Mouse (Mus musculus) intestine, postnatal 0 days (tissue): ENCODE data around the gene Atxn2. TPM values are rescaled to one million over a fixed set of nuclear protein-coding genes. Genes with fewer than 3 reads are reported as not detected.

ENCODE experiments used
- ATAC-seq: fragments of 200-750 bp; cut with Nextera tagmentation; 2 replicates; pipeline ENCODE4 v1.8.0; 2017; ENCODE audit warnings: mild to moderate bottlenecking, moderate TSS enrichment, moderate library complexity
- H3K27ac ChIP-seq: fragments of 300-500 bp; sonication (generic); 2 replicates; pipeline ENCODE4 v1.5.1; 2014; ENCODE audit warnings: mild to moderate bottlenecking, low read depth, low read length, moderate library complexity
- H3K27me3 ChIP-seq: fragments of 300-500 bp; sonication (generic); replicated peaks from 2 replicates; pipeline ENCODE4 v1.6.1; 2014; ENCODE audit warnings: low read length, mixed read lengths; ENCODE audit not compliant: control insufficient read depth, insufficient read depth
- H3K36me3 ChIP-seq: fragments of 300-500 bp; sonication (generic); 2 replicates; pipeline ENCODE4 v1.6.1; 2014; ENCODE audit warnings: mild to moderate bottlenecking, moderate library complexity; ENCODE audit not compliant: control insufficient read depth, insufficient read depth
- H3K4me1 ChIP-seq: fragments of 300-500 bp; sonication (generic); replicated peaks from 2 replicates; pipeline ENCODE4 v1.6.1; 2014; ENCODE audit warnings: antibody characterized with exemption, low read length, mixed read lengths; ENCODE audit not compliant: control insufficient read depth, insufficient read depth
- H3K4me2 ChIP-seq: fragments of 300-500 bp; sonication (generic); replicated peaks from 2 replicates; pipeline ENCODE4 v1.6.1; 2014; ENCODE audit warnings: low read depth, mild to moderate bottlenecking, moderate library complexity
- H3K4me3 ChIP-seq: fragments of 300-500 bp; sonication (generic); 2 replicates; pipeline ENCODE4 v1.5.1; 2014; ENCODE audit warnings: low read depth, low read length
- H3K9ac ChIP-seq: fragments of 300-500 bp; sonication (generic); 2 replicates; pipeline ENCODE4 v1.6.1; 2014; ENCODE audit warnings: mild to moderate bottlenecking, low read depth, low read length
- H3K9me3 ChIP-seq: fragments of 300-500 bp; sonication (generic); 2 replicates; pipeline ENCODE4 v1.6.1; 2016; ENCODE audit warnings: mixed run types; ENCODE audit not compliant: control insufficient read depth
- CTCF ChIP-seq: sonication (generic); IDR thresholded peaks from 2 replicates; pipeline ENCODE4 v1.5.1; 2016; ENCODE audit warnings: low read depth, mild to moderate bottlenecking, control low read depth, antibody characterized with exemption, moderate library complexity
- WGBS: fragments of 180-500 bp; shearing (Covaris S2); extraction: QIAGEN DNeasy Blood & Tissue Kit; methylation state at CpG from one replicate; pipeline ENCODE4 v1.1.7; 2014; 5-methylcytosine and 5-hydroxymethylcytosine counted together
- polyA plus RNA-seq: library from polyadenylated mRNA; unstranded; fragments of >200 nt; fragmentation: Nextera tagmentation; extraction: Ambion mirVana; gene quantifications from 2 replicates; pipeline ENCODE4 v1.2.1, GENCODE M21; 2015

Gene Atxn2
- 54.3 and 62.6 TPM in 2 replicates for polyA plus RNA-seq

DNA sequence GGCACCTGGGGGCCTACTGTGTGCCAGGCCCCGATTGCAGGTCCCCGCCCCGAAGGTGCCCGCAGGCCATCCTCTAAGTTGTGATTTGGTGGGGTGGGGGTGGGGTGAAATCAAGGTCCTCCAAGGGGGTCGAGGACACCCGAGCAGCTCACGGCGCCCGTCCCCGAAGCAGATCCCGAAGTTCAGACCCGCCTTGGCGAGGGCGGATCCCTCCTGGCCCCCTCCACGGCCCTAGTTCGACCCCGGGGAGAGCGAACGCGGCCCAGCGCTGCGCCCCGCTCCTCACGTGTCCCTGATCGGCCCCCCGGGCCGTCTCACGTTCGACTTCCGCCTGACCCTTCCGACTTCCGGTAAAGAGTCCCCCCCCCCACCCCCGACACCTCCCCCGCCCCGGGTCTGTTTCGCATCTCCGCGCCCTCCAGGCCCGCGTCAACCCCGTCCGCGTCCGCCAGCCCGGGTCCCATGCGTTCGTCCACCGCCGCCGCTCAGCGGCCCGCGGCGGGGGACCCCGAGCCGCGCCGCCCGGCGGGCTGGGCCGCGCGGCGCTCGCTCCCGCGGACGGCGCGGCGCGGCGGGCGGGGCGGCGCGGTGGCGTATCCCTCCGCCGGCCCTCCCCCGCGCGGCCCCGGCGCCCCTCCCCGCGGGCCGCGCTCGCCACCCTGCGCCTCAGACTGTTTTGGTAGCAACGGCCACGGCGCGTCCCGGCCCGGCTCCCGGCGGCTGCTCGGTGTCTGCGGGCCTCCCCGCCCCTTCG lies at the start of gene Atxn2:
Gene Atxn2 (plus strand): TSS at position 164 of the 754 bp plus-strand sequence.
- ATAC-seq = peak; percentile 86
- 1% methylated on average over 66 of the region's 103 CpGs for WGBS
- Histone ChIP-seq H3K27ac (peak within 1 kb of the TSS; percentile 97), H3K4me2 (peak within 1 kb of the TSS; percentile 84), H3K9me3 (no peaks in the 10 kb centered on the region), H3K4me3 (peak within 1 kb of the TSS; percentile 88), H3K9ac (peak within 1 kb of the TSS; percentile 90), H3K36me3 (no peaks in the 10 kb centered on the region; the same call in 1 of the 2 replicates), H3K27me3 (no peaks in the 10 kb centered on the region), H3K4me1 (0 out of 2 replicates have a peak, but pooled peaks cover 7% of the 10 kb centered on the region)
- 0 out of 2 replicates have a peak, but pooled peaks have one; percentile 6 for TF ChIP-seq CTCF

GRCm38 (mm10) chr5:121661494-121661893 lies 49.6 kb upstream of the Atxn2 start:
- Histone ChIP-seq H3K9me3 (no peaks in the 10 kb centered on the region), H3K9ac (peak overlapping the region; percentile 97), H3K4me1 (peaks cover 2% of the 10 kb centered on the region; the same call in 1 of the 2 replicates), H3K36me3 (peaks cover 35% of the 10 kb centered on the region), H3K27ac (no peak overlapping the region), H3K4me3 (peak overlapping the region; percentile 95), H3K27me3 (no peaks in the 10 kb centered on the region), H3K4me2 (peak overlapping the region; percentile 86)
- ATAC-seq = no peak
- 84% methylated on average over 5 of the region's 5 CpGs for WGBS
- no peak for TF ChIP-seq CTCF

GRCm38 (mm10) chr5:121663456-121663855 lies 47.7 kb upstream of the Atxn2 start:
- 79% methylated on average over 8 of the region's 8 CpGs for WGBS
- ATAC-seq = no peak

DNA sequence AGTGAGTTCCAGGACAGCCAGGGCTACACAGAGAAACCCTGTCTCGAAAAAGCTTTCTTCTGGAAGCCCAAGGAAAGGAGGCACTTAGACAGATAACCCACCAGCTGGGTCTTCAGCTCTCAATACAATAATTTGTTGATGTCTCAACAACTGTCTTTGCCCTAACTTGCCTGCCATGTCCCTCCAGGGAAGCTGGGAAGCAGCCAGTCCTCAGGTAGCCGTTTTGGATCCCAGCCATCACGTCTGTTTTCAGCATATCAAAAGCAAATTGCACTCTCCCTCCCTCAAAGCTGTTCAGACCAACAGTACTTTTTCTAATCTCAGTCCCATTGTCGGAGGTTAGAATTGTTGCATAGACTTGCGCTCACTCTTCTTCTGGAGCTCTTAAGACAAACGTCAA lies 47.1 kb upstream of the Atxn2 start:
- no peak overlapping the region for H3K9ac ChIP-seq
- peaks cover 44% of the 10 kb centered on the region for H3K36me3 ChIP-seq
- no peak overlapping the region for H3K4me2 ChIP-seq
- H3K27ac ChIP-seq = no peak overlapping the region
- H3K27me3 ChIP-seq = no peaks in the 10 kb centered on the region
- peaks cover 2% of the 10 kb centered on the region; the same call in 1 of the 2 replicates for H3K4me1 ChIP-seq
- 92% methylated on average over 6 of the region's 6 CpGs for WGBS
- ATAC-seq = no peak
- no peaks in the 10 kb centered on the region for H3K9me3 ChIP-seq
- H3K4me3 ChIP-seq = no peak overlapping the region
- no peak for TF ChIP-seq CTCF

More at GRCm38 (mm10) chr5:121663456-121663855, 47.7 kb upstream of the Atxn2 start:
- H3K9ac ChIP-seq = no peak overlapping the region
- H3K27me3 ChIP-seq = no peaks in the 10 kb centered on the region
- H3K9me3 ChIP-seq = no peaks in the 10 kb centered on the region
- peaks cover 2% of the 10 kb centered on the region; the same call in 1 of the 2 replicates for H3K4me1 ChIP-seq
- H3K4me3 ChIP-seq = no peak overlapping the region
- H3K27ac ChIP-seq = no peak overlapping the region
- H3K4me2 ChIP-seq = no peak overlapping the region
- no peak for TF ChIP-seq CTCF
- H3K36me3 ChIP-seq = peaks cover 44% of the 10 kb centered on the region

- H3K36me3 ChIP-seq = peaks cover 44% of the 10 kb centered on the region
- WGBS = 97% methylated on average over 9 of the region's 9 CpGs
- ATAC-seq = no peak
- H3K4me3 ChIP-seq = no peak overlapping the region
- no peaks in the 10 kb centered on the region for H3K27me3 ChIP-seq
- H3K9ac ChIP-seq = no peak overlapping the region
- H3K9me3 ChIP-seq = no peaks in the 10 kb centered on the region
- TF ChIP-seq CTCF = no peak
- H3K4me2 ChIP-seq = no peak overlapping the region
- no peak overlapping the region for H3K27ac ChIP-seq
- peaks cover 2% of the 10 kb centered on the region; the same call in 1 of the 2 replicates for H3K4me1 ChIP-seq
Measured at GRCm38 (mm10) chr5:121664971-121665370, 46.2 kb upstream of the Atxn2 start.

DNA sequence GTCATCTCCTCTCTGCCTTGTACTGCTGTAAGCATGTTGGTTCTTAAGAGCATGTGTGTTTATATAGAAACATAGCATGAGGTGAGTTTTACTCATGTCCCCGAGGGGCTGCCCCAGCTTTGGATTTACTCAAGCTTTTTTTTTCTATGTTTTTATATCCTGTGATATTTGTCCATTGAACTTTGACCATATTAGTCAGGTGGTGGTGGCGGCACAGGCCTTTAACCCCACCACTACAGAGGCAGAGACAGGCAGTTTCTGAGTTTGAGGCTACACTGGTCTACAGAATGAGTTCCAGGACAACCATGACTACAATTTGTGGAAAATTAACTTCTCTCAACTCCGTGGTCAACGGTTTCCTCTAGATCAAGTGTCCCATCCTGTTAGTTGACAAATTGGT lies 44.1 kb upstream of the Atxn2 start:
- no peak for TF ChIP-seq CTCF
- no peak overlapping the region for H3K4me3 ChIP-seq
- peak overlapping the region; percentile 35; the same call in 1 of the 2 replicates for H3K27ac ChIP-seq
- WGBS = 60% methylated on average over 4 of the region's 4 CpGs
- H3K4me1 ChIP-seq = no peaks in the 10 kb centered on the region
- no peak overlapping the region for H3K4me2 ChIP-seq
- 0 out of 2 replicates have a peak, but pooled peaks have one; percentile 15 for ATAC-seq
- H3K9me3 ChIP-seq = no peaks in the 10 kb centered on the region
- peaks cover 56% of the 10 kb centered on the region for H3K36me3 ChIP-seq
- H3K27me3 ChIP-seq = no peaks in the 10 kb centered on the region
- no peak overlapping the region for H3K9ac ChIP-seq
